Mouse (Mus musculus): ENCODE measurements around the gene Magix. TPM values are rescaled to one million over a fixed set of nuclear protein-coding genes. Genes with fewer than 3 reads are reported as not detected.

Magix gene
- total RNA-seq, 1 experiment from 2014 or later = 0.40 TPM

DNA sequence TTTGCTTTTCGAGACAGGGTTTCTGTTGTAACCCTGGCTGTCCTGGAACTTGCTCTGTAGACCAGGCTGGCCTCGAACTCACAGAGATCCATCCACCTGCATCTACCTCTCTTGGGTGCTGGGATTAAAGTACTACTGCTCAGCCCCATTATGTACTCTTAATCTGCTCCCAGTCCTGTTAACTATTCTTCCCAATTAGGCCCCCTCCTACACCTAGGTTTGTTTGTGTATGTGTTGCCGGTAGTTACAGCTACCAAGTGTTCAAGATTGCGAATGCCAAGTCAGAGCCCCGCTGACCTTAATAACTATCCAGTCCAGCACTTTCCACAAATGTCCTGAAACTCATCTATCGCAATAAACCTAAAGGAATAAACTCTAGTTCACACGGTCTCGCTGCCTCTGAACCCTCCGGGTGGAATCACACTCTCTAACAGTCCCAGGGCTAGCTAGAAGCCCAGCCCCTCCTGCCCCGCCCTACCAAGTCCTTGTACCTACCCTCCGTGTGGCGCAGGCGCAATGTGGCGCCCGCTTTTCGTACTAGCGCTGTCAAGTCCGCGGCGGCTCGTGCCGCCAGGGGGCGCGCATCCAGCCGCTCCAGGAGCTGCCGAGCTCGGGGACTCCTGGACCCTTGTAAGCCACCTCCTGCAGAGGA lies 1.5 kb downstream of the Magix start:
- ATAC-seq (replicated peaks in 1 of 2; ENCODE audit: insufficient read depth in 1 of 2, low FRiP score in 2 of 2, low TSS enrichment in 1 of 2, low read depth in 1 of 2, poor library complexity in 2 of 2, severe bottlenecking in 2 of 2) = peak; percentile 96 to 98

DNA sequence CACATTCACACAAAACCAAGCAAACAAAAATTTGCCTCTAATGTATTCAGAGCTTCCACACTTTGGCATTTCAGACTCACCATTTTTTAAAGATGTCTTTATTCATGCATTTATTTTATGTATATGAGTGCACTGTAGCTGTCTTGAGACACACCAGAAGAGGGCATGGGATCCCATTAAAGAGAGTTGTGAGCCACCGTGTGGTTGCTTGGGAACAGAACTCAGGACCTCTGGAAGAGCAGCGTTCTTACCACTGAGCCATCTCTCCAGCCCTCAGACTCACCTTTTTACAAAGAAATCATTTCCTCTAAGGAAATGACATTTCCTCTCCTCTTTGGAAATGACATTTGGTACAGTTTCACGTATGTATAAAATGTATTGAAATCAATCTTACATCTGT lies 2.1 kb downstream of the Magix start:
- ATAC-seq (replicated peaks in 1 of 2; ENCODE audit: insufficient read depth in 1 of 2, low FRiP score in 2 of 2, low TSS enrichment in 1 of 2, low read depth in 1 of 2, poor library complexity in 2 of 2, severe bottlenecking in 2 of 2) = no peak

DNA sequence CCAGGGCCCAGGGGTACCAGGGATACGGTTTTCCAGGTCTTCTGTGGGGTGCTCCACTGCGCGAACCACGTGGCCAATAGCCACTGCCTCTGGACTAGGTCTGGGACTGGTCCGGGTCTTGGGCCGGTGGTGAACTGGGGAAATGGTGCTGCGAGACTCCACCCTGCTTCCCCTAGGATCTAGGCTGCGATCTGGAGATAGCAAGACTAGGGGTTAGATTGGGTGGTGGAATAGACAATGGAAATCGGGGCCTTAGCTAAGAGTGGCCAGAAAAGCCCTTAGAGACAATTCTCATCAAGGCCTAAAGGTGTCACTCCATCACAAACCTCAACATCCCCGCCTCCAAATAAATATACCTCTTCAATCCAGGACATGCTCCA lies 6.1 kb downstream of the Magix start:
- no peak for ATAC-seq (replicated peaks in 1 of 2; ENCODE audit: insufficient read depth in 1 of 2, low FRiP score in 2 of 2, low TSS enrichment in 1 of 2, low read depth in 1 of 2, poor library complexity in 2 of 2, severe bottlenecking in 2 of 2)

DNA sequence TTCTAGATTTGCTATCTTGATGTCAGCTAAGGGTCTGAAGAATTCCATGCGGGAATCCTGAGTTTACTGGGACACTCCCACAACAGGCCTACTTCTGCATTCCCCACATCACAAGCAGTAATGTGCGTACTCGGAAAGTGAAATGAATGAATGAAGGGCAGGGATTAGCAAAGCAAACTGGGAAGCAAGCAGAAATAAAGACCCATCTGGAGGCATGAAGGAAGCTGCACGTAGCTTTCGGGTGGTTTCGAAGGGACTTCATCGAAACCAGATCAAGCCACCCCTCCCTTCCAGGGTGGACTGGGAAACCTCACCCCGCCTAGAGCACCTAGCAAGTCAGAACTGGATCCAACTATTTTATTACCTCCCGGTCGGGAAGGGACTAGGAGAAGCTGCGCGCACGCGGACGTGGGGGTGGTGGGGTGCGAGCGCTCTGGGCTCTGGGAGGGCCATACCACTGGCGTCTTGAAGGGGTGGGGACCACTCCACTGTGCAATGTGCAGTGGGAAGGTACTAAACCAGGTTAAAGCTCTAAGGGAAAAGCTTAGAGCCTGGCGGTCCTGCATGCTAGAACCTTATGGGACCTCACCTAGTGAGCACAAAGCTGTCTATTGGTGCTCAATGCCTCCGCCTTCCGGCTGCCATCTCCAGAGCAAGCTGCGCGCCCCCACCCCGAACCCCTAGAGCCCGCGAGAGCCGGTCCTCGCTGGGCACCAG lies 6.6 kb downstream of the Magix start:
- ATAC-seq (replicated peaks in 1 of 2; ENCODE audit: insufficient read depth in 1 of 2, low FRiP score in 2 of 2, low TSS enrichment in 1 of 2, low read depth in 1 of 2, poor library complexity in 2 of 2, severe bottlenecking in 2 of 2) = no peak

DNA sequence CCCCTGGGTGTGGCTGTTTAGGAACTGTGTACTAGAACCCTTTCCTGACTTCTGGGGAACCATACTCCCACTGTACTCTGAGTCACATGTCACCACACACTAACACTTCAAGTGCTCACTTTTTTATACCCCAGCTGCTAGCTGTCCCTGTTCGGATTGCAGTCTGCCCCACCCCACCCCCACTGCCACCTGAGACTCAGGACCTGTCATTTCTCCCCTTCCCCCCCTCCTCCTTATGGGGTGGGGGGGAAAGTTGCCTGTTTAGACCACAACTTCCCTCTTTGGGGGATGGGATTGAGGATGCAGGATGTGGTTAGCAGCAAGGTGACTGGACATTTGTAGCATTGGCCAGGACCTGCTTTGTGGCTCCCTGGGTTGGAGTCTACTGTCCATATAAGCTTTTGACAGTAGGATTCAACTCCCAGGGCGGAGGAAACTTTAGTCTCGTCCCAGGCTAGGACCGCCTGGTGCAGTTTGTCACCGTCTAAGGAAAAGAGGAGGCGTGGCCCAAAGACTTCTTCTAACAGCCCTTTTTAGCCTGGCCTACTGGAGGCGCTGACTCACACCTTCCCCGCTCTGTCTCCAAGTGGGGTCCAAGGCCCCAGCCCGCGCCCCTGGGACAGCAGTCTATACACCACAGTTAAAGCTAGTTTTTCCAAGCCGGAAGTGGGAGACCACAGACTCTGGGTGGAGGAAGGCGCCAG lies 7.3 kb downstream of the Magix start:
- ATAC-seq (replicated peaks in 1 of 2; ENCODE audit: insufficient read depth in 1 of 2, low FRiP score in 2 of 2, low TSS enrichment in 1 of 2, low read depth in 1 of 2, poor library complexity in 2 of 2, severe bottlenecking in 2 of 2) = peak; percentile 60 to 62

DNA sequence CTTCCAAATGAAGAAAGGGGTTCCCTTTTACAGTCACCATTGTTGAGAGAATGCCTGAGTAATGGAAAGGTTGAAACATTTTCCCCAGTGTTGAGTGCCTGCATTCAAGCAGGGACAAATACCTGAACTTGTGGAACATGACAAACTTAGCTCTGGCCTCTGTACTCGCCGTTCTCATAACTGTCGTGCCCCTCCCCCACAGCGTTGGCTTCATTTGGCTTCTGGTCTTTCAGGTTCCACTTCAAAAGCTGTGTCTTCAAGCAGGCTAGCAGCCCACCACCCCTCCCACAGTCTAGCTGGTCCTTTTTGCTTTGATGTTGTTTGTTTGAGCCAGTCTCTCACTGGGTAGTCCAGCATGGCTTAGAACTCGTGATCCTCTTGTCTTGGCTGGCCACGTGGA lies 8.3 kb downstream of the Magix start:
- ATAC-seq (replicated peaks in 1 of 2; ENCODE audit: insufficient read depth in 1 of 2, low FRiP score in 2 of 2, low TSS enrichment in 1 of 2, low read depth in 1 of 2, poor library complexity in 2 of 2, severe bottlenecking in 2 of 2) = no peak

DNA sequence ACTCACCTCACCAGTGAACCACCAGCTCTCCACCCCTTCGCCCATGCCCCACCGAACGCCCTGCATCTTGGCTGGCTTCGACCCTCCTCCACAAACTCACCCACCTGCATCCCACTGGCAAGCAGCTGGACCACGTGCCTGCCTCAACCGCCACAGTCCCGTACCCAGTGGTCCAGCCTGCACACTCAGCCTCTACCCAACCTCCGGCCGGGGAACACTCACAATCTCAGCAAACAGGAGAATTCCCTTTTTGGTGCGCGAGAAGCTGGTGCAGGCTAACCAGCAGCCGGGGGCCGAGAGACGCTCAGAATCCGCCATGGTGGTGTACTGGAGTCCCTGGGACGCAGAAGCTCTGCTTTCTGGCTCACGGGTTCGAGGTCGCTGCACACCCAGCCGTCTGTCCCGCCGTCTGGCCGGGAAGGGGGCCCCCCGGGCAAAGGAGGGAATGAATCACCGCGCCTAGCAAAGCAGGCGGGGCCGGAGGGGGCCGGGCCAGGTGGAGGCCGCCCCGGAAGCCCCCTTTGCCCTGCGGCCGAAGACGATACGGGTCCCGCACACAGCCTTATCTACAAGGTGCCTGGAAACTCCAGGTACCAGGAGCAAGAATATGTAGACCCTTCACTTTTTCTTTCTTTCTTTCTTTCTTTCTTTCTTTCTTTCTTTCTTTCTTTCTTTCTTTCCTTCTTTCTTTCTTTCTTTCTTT lies 10.0 kb downstream of the Magix start, which contains the start of gene Plp2:
Gene Plp2, minus strand, starts transcription at position 470 of the 703 bp plus-strand sequence.
- ATAC-seq (replicated peaks in 1 of 2; ENCODE audit: insufficient read depth in 1 of 2, low FRiP score in 2 of 2, low TSS enrichment in 1 of 2, low read depth in 1 of 2, poor library complexity in 2 of 2, severe bottlenecking in 2 of 2) = 0 out of 4 replicates have a peak, but pooled peaks have one; percentile 15 to 19

DNA sequence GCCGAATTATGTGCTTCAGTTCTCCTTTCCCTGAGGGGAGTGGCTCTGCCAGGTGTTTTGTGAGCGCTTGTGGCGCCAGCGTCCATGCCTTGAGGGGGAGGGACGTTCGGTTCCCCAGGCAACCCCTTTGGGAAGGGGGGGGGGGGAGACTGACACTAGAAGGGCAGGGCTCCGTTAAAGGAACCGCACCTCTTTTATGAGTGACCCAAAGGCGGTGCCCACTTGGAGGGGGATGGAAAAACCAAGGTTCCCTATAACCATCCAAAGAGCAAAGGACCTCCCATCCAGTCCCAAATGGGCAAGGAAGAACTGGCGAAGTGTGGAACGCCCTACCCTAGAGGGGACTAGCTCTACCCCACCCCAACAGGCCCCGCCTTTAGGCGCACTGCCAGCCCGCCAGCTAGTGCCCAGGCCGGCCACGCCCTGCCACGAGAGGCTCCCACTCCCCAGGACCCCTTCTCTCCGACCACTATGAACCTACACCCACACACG lies 10.6 kb downstream of the Magix start:
- ATAC-seq (replicated peaks in 1 of 2; ENCODE audit: insufficient read depth in 1 of 2, low FRiP score in 2 of 2, low TSS enrichment in 1 of 2, low read depth in 1 of 2, poor library complexity in 2 of 2, severe bottlenecking in 2 of 2) = peak; percentile 42 to 61

DNA sequence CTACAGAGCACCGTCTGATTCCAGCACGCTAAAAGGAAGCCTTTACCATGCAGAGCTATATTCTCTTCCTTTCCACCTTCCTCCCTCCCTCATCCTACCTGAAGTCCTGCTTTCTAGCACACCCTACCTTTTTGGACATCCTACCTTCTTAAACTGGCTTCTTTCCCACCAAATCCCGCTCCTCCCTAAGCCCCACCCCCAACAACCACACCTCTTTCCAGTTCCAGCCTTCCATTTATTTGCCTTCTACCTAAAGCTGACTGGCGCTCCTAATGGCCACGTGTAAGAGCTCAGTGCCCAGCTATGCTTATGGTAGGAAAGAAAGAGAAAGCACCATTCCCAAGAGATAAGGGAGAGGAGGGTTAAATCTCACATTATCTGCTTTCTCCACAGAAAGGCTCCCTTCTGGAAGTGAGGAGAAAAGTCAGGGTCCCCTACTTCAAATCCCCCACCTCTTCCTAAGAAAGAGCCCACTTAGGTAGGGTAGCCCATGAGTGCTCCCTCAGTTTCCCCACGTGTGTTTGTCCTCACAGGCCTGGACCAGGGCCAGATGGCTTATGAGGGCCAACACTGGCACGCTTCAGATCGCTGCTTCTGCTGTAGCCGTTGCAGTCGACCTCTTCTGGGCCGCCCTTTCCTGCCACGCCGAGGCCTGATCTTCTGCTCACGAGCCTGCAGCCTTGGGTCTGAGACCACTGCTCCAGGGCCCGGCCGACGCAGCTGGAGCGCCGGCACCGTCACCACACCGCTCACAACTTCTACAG lies 15.1 kb downstream of the Magix start:
- ATAC-seq (replicated peaks in 1 of 2; ENCODE audit: insufficient read depth in 1 of 2, low FRiP score in 2 of 2, low TSS enrichment in 1 of 2, low read depth in 1 of 2, poor library complexity in 2 of 2, severe bottlenecking in 2 of 2) = no peak

DNA sequence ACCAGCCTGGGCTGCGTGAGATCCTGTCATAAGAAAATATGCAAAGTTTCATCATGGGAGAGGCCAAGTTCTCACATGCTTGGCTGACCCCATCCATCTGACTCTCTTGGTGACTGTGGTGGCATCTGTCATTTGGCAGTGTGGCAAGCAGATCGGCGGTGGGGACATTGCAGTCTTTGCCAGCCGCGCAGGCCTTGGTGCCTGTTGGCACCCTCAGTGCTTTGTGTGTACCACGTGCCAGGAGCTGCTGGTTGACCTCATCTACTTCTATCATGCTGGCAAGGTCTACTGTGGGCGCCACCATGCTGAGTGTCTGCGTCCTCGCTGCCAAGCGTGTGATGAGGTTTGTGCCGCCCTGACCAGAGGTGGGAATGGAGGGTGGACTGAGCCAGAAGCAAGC lies 16.3 kb downstream of the Magix start:
- no peak for ATAC-seq (replicated peaks in 1 of 2; ENCODE audit: insufficient read depth in 1 of 2, low FRiP score in 2 of 2, low TSS enrichment in 1 of 2, low read depth in 1 of 2, poor library complexity in 2 of 2, severe bottlenecking in 2 of 2)

DNA sequence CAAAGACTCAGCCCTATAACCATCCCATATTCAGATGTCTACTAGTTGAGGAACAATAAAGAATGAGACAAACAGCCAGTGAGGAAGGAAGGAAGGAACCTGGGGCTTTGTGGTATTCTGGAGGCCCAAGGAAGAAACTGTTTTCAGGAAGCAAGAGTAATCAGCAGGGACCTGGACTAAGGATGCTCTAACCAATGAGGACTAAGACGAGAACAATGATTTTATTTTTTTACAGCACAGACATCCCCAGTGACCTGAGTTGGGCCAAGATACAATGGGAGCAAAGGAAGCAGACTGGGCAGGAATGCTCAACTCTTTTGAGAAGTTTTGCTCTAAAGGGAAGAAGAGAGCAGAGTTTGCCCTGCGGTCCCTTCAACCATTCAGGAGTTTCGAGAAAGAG lies 18.1 kb downstream of the Magix start:
- no peak for ATAC-seq (replicated peaks in 1 of 2; ENCODE audit: insufficient read depth in 1 of 2, low FRiP score in 2 of 2, low TSS enrichment in 1 of 2, low read depth in 1 of 2, poor library complexity in 2 of 2, severe bottlenecking in 2 of 2)

DNA sequence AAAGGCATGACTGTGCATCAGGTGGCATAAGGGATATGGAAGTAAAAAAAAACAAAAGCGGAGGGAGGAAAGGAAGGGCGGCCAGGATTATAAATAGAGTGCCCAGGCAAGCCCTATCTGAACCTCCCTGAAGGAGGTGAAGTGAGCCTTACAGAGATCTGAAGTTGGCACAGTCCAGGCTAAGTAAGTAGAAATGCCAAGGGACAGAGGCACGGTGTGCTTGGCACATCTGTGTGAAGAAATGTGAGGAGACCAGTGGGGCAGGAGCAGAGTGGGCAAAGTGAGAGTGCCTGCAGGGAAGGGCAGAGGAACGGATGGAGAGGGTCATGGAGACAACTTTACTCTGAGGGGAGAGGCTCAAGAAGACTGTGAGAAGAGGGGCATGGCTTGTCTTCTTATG lies 20.0 kb downstream of the Magix start:
- ATAC-seq (replicated peaks in 1 of 2; ENCODE audit: insufficient read depth in 1 of 2, low FRiP score in 2 of 2, low TSS enrichment in 1 of 2, low read depth in 1 of 2, poor library complexity in 2 of 2, severe bottlenecking in 2 of 2) = no peak

DNA sequence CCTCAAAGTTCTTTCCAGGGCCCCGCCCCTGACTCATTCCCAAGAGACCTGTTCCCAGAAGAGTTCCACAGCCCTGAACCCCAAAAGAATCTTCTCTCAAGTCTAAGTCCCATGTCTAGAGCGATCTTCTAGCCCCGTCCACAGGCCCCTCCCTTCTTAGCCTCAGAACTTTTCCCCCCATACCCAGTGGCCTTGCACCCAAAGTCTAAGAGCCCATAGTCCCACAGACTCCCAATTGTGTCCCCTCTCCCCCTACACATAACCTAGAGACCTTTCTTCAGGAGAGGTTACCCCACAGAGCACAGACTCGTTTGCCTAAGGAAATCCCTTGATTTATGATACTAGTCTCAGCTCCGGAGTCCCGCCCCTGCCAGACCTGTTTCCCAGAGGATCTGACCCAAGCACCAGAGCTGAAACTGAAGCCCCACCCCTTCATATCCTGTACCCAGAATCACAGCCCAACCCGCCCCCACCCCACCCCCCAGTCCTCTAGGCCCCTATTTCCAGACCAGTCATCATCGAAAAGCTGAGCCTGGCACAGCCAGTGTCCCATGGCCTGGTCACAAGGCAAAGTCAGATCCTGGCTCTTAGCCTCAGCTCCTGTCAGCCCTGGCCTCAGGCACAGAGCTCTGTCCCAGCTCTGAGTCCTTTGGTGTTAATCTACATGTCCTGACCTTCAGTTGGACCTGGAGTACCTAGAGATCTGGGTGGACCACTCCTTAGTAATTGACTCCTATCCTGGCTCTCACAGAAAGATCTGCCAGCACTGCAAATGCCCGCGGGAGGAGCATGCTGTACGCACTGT lies 22.1 kb downstream of the Magix start:
- ATAC-seq (replicated peaks in 1 of 2; ENCODE audit: insufficient read depth in 1 of 2, low FRiP score in 2 of 2, low TSS enrichment in 1 of 2, low read depth in 1 of 2, poor library complexity in 2 of 2, severe bottlenecking in 2 of 2) = no peak

DNA sequence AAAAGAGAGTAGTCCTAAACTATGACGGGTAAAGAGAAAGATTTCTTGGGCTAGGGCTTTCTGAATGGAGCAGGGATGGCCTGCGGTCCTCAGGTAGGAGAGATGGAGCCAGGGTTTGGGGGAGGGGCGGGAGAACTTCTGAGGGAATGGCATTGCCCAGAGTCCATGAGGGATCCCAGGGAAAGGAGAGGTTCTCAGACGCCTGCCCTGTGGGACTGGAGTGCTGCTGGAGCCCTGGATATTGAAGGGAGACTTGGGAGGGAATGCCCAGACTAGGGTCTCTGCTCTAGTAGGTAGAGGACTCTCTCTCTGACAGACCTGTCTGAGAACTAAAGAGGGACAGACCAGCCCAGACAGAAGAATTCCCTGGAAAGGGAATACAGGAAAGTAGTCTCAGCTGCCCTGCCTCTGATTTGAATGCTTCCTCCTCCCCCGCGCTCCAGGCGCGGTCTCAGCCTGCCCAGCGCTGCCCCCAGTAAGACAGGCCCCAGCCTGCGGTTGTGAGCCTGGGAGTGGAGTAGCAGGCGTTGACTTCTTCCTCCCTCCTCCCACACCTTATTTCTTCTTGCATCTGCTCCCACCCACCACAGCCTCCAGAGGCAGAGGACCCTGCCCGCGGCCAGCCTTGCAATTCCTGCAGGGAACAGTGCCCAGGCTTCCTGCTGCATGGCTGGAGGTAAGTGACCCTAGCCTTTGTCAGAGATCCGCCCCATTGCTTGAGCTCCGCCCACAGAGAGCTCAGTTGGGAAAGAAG lies 22.8 kb downstream of the Magix start:
- peak; percentile 51 to 65; a peak in 1 of 4 replicates for ATAC-seq (replicated peaks in 1 of 2; ENCODE audit: insufficient read depth in 1 of 2, low FRiP score in 2 of 2, low TSS enrichment in 1 of 2, low read depth in 1 of 2, poor library complexity in 2 of 2, severe bottlenecking in 2 of 2)

DNA sequence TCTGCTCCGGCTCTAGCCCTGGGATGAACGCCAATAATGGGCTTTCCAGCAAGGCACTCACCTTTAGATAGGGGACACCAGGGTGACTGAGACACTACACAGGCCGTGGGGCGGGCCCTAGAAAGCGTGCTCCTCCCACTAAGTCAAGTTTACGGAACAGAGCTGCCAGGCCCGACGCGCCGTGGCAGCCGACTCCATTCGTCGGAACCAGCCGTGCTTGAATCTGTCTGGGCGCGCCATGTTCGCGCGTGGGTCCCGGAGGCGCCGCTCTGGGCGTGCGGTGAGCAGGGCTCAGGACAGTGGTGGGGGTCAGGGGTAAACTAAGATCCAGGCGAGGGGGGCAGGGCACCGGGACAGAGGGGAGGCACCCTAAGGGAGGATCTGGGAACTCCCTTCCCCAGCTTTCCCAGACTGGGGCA lies 23.8 kb downstream of the Magix start, which contains the start of gene Prickle3:
Gene Prickle3, plus strand, starts transcription at position 40 of the 419 bp plus-strand sequence.
- ATAC-seq (replicated peaks in 1 of 2; ENCODE audit: insufficient read depth in 1 of 2, low FRiP score in 2 of 2, low TSS enrichment in 1 of 2, low read depth in 1 of 2, poor library complexity in 2 of 2, severe bottlenecking in 2 of 2) = peak; percentile 92
